Comparison of ENCODE assay signal across 15 mouse cellular contexts in the genomic region with DNA sequence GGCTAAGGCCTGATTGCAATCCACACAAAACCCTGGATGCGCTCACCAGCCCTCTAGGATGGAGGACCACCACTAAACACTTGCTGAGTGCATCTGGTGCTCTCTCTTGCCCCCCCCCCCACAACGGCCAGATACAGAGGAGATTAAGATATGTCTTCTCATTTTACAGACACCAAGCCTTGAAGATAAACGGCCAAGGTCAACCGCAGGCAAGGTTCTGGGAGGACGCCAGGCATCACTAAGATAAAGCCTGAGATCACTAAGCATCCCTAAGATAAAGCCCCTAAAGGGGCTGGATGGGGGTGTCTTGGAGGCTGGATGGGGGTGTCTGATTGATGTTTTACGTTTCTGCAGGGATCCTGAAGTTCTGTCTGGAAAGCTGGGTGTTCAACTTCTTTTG. TPM values are rescaled to one million over a fixed set of nuclear protein-coding genes. Genes with fewer than 3 reads are reported as not detected.
DNase-seq lines count a peak whose midpoint lies in the region; ATAC-seq lines count a peak whose summit lies in the region.
"Had no signal": no experiment of that assay in that cellular context is flagged by ENCODE, and none has a peak within 500 bp of the region (broad histone marks: within the 10 kb centered on the region; RNA-seq: fewer than 3 reads in every experiment).

No protein-coding gene starts in this region.

- H3K27ac ChIP-seq in heart, embryonic 15.5 days = no peak overlapping the region
- H3K27ac ChIP-seq in lung, embryonic 16.5 days (ENCODE audit: low read length) = no peak overlapping the region
- H3K27ac ChIP-seq: hindbrain, embryonic 15.5 days; macrophage; midbrain, embryonic 12.5 days had no signal

- no peaks in the 10 kb centered on the region; the same call in 1 of the 2 replicates for H3K9me3 ChIP-seq in heart, embryonic 15.5 days (replicated peaks)
- H3K9me3 ChIP-seq in lung, embryonic 16.5 days (ENCODE audit: control insufficient read depth, low read length) = peaks cover 9% of the 10 kb centered on the region
- H3K9me3 ChIP-seq: hindbrain, embryonic 15.5 days had no signal

- WGBS in heart, embryonic 15.5 days = 32% methylated on average over 6 of the region's 6 CpGs
- 36% methylated on average over 6 of the region's 6 CpGs for whole genome bisulfite sequencing in lung, embryonic 16.5 days

- H3K4me1 ChIP-seq in heart, embryonic 15.5 days (replicated peaks) = peaks cover 41% of the 10 kb centered on the region
- peaks cover 36% of the 10 kb centered on the region for H3K4me1 ChIP-seq in lung, embryonic 16.5 days (replicated peaks; ENCODE audit: control insufficient read depth, insufficient read depth, low read length)

- DNase-seq in adrenal gland, adult 2 months = peak; percentile 66
- DNase-seq in adrenal gland, adult 8-10 months = no peak
- no peak for DNase-seq in heart, adult 8-10 months (ENCODE audit: low spot score)
- DNase-seq in lung, postnatal 4 days = no peak
- no peak for DNase-seq in Muller cell, postnatal 12 days (ENCODE audit: inconsistent ontology term)
- DNase-seq: right cerebral cortex, adult 18-20 months; thymus, postnatal 4 days had no signal

- H3K4me3 ChIP-seq in heart, embryonic 15.5 days = no peak overlapping the region
- H3K4me3 ChIP-seq in lung, embryonic 16.5 days (ENCODE audit: low read length) = no peak overlapping the region
- H3K4me3 ChIP-seq: hindbrain, embryonic 15.5 days; midbrain, embryonic 12.5 days had no signal

- peak overlapping the region; percentile 17; the same call in 1 of the 2 replicates for H3K4me2 ChIP-seq in heart, embryonic 15.5 days
- H3K4me2 ChIP-seq in lung, embryonic 16.5 days (ENCODE audit: low read depth, low read length) = no peak overlapping the region
- H3K4me2 ChIP-seq: midbrain, embryonic 12.5 days had no signal

- H3K9ac ChIP-seq in heart, embryonic 15.5 days = no peak overlapping the region
- 0 out of 2 replicates have a peak overlapping the region, but pooled peaks have one; percentile 23 for H3K9ac ChIP-seq in lung, embryonic 16.5 days (ENCODE audit: low read length)
- H3K9ac ChIP-seq: hindbrain, embryonic 15.5 days; midbrain, embryonic 12.5 days had no signal

- ATAC-seq in heart, embryonic 15.5 days (replicated peaks; ENCODE audit: insufficient number of reproducible peaks, insufficient read depth, low FRiP score, low read depth) = no peak
- no peak for ATAC-seq in lung, embryonic 16.5 days (ENCODE audit: low read depth)
- peak; percentile 13; the same call in 1 of the 2 replicates for ATAC-seq in megakaryocyte-erythroid progenitor cell, adult 5-6 weeks (replicated peaks; ENCODE audit: low FRiP score, low TSS enrichment, poor library complexity, severe bottlenecking)
- ATAC-seq: forebrain, embryonic 14.5 days had no signal

- H3K36me3 ChIP-seq in heart, embryonic 15.5 days = no peaks in the 10 kb centered on the region
- H3K36me3 ChIP-seq in lung, embryonic 16.5 days (ENCODE audit: control insufficient read depth, insufficient read depth, low read length) = no peaks in the 10 kb centered on the region
- H3K36me3 ChIP-seq: hindbrain, embryonic 15.5 days; midbrain, embryonic 12.5 days had no signal

- H3K27me3 ChIP-seq in heart, embryonic 15.5 days = peaks cover 24% of the 10 kb centered on the region
- peaks cover 5% of the 10 kb centered on the region; the same call in 1 of the 2 replicates for H3K27me3 ChIP-seq in lung, embryonic 16.5 days (ENCODE audit: control insufficient read depth, insufficient read depth, low read depth, low read length)
- H3K27me3 ChIP-seq: hindbrain, embryonic 15.5 days had no signal

RNA-seq across cellular contexts. Expression of gene Fam222a, which starts 2.1 kb away (rescaled TPM):
- 10 to 100 TPM; 32.9 to 84.3 TPM for total RNA-seq in adrenal gland, adult 2 months (2021)
- polyA plus RNA-seq in adrenal gland, adult 2 months (2012; rRNA removed) = 68.3 and 72.0 TPM in 2 replicates
- 10 to 100 TPM; 28.1 to 47.2 (median 33.7) TPM for total RNA-seq in adrenal gland, adult 8-10 months (2022)
- 0.74 and 1.6 TPM in 2 replicates for polyA plus RNA-seq in heart, embryonic 15.5 days (2015; fragmentation: Nextera tagmentation; extraction: Ambion mirVana)
- total RNA-seq in heart, adult 8-10 months (2022) = 1 to 10 TPM; 1.2 to 2.4 (median 1.7) TPM
- polyA plus RNA-seq in lung, embryonic 16.5 days (2015; fragmentation: Nextera tagmentation; extraction: Ambion mirVana) = 2.2 and 2.3 TPM in 2 replicates
- total RNA-seq in megakaryocyte-erythroid progenitor cell, adult 5-6 weeks (2014; fragmentation: Nextera tagmentation) = 1.2 TPM in 1 of 2 replicates, not detected in the other
- 0.08 TPM in 1 of 2 replicates, not detected in the other for total RNA-seq in megakaryocyte-erythroid progenitor cell, adult 5-6 weeks (2017)
- total RNA-seq: CH12.LX had no signal

Comparison
In these comparisons a context has a peak if more than half of its experiments do, and no peak if none do; other contexts are left out.
1. RNA of gene Fam222a, which starts 2.1 kb away (total RNA-seq): 32.9 to 84.3 TPM in adrenal gland, adult 2 months and 28.1 to 47.2 TPM in adrenal gland, adult 8-10 months; 1.2 to 2.4 TPM in heart, adult 8-10 months and 0.08 to 1.2 TPM in megakaryocyte-erythroid progenitor cell, adult 5-6 weeks; every median in the first group is over 4 times any median in the second.